Mouse (Mus musculus) kidney, adult 2 months (tissue): ENCODE data around the gene Loxl1. TPM values are rescaled to one million over a fixed set of nuclear protein-coding genes. Genes with fewer than 3 reads are reported as not detected.

ENCODE experiments used
- DNase-seq: peaks from one replicate; pipeline ENCODE4 v3.0.0; 2021
- H3K27ac ChIP-seq: fragments of 200-500 bp; 2 replicates; pipeline ENCODE4 v1.5.1; 2012; ENCODE audit warnings: low read depth, low read length, control low read depth, inconsistent platforms; ENCODE audit not compliant: insufficient read depth
- H3K27me3 ChIP-seq: fragments of 200-500 bp; replicated peaks from 2 replicates; pipeline ENCODE4 v1.6.1; 2012; ENCODE audit warnings: mild to moderate bottlenecking, moderate library complexity, low read length, inconsistent platforms; ENCODE audit not compliant: control insufficient read depth, insufficient read depth
- H3K36me3 ChIP-seq: fragments of 200-500 bp; 2 replicates; pipeline ENCODE4 v1.6.1; 2012; ENCODE audit warnings: mild to moderate bottlenecking, moderate library complexity, low read length, inconsistent platforms; ENCODE audit not compliant: control insufficient read depth, insufficient read depth
- H3K4me1 ChIP-seq: fragments of 200-500 bp; 2 replicates; pipeline ENCODE4 v1.6.1; 2011; ENCODE audit warnings: low read length; ENCODE audit not compliant: control insufficient read depth, insufficient read depth
- H3K4me3 ChIP-seq: fragments of 200-500 bp; 2 replicates; pipeline ENCODE4 v1.5.1; 2011; ENCODE audit warnings: mild to moderate bottlenecking, low read depth, low read length, control low read depth; ENCODE audit not compliant: insufficient read depth
- CTCF ChIP-seq: fragments of 200-500 bp; conservative IDR thresholded peaks from 2 replicates; pipeline ENCODE4 v1.5.1; 2011; ENCODE audit warnings: low read depth, mild to moderate bottlenecking, control low read depth, low read length, moderate library complexity, mixed read lengths; ENCODE audit not compliant: insufficient read depth, insufficient read length
- POLR2A ChIP-seq: fragments of 200-500 bp; IDR thresholded peaks from one replicate; pipeline ENCODE4 v1.6.1; 2011; ENCODE audit warnings: low read depth, low read length, control low read depth
- WGBS: fragments of 180-500 bp; shearing (Covaris S2); methylation state at CpG from one replicate; pipeline ENCODE4 v1.1.7; 2018; 5-methylcytosine and 5-hydroxymethylcytosine counted together
- polyA plus RNA-seq: library from polyadenylated mRNA; depleted of rRNA; stranded (reverse); fragments of >200 nt; gene quantifications from 2 replicates; pipeline ENCODE4 v1.2.3, GENCODE M21; 2012; rRNA removed

Loxl1 gene
- polyA plus RNA-seq, 1 experiment, result 32.3 TPM

DNA sequence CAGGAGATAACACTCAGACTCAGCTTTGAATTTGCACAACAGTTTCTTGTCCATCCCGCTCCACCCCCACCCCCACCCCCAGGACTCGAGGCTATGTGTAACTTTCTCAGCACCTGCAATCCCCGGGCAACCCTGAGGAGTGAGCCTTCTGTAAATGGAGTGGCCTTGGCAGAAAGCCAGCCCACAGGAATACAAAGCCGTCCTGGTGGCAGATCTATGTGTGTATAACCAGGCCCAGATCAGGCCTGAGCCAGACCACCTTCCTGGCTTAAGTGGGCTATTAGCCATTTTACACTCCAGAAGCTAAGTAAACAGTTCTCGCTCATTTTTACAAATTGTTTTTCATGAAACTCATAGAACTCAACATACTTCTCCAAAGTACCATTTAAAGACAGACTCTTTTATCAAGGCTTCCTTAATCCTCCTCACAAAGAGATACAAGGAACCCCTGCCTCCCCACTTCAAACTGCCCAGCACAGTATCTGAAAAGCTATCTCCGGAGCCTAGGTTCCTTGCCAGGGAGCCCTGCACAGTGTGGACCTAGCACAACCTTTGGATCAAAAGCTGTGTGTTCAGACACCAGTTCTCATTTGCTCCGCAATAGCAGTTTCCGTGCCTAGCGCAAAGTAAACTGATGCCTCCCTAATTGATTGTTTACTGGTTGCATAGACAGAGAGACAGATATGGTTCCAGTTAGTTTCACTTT lies 71.1 kb downstream of the Loxl1 start:
- WGBS, result 47% methylated on average over 9 of the region's 9 CpGs
- Histone ChIP-seq H3K4me3 (no peak overlapping the region), H3K36me3 (no peaks in the 10 kb centered on the region; the same call in 1 of the 2 replicates), H3K27me3 (no peaks in the 10 kb centered on the region), H3K4me1 (peaks cover 8% of the 10 kb centered on the region; the same call in 1 of the 2 replicates), H3K27ac (no peak overlapping the region)
- DNase-seq, result peak; percentile 66
- TF ChIP-seq CTCF, result no peak
- no peak for TF ChIP-seq POLR2A

Other genes with a start within 250 kb of the Loxl1 start
- gene Stra6, start 249.4 kb downstream of the Loxl1 start, polyA plus RNA-seq, result 15.4 and 19.5 TPM in 2 replicates
- 0.18 TPM in 1 of 2 replicates, not detected in the other for gene Ccdc33, start 194.4 kb downstream of the Loxl1 start, polyA plus RNA-seq
- gene Islr, start 108.9 kb downstream of the Loxl1 start, polyA plus RNA-seq, result 32.0 and 41.7 TPM in 2 replicates
- 0.75 and 1.7 TPM in 2 replicates for gene Islr2, start 108.9 kb downstream of the Loxl1 start, polyA plus RNA-seq
- gene Pml, start 63.4 kb downstream of the Loxl1 start, polyA plus RNA-seq, result 27.0 and 27.6 TPM in 2 replicates
- gene Stoml1, start 60.0 kb downstream of the Loxl1 start, polyA plus RNA-seq, result 32.5 and 32.6 TPM in 2 replicates
- gene Tbc1d21, start 57.3 kb upstream of the Loxl1 start, polyA plus RNA-seq, result not detected in 2 replicates
- gene Insyn1, start 175.4 kb upstream of the Loxl1 start, polyA plus RNA-seq, result 2.7 and 2.9 TPM in 2 replicates
- gene Cd276, start 242.3 kb upstream of the Loxl1 start, polyA plus RNA-seq, result 1.3 TPM in 2 replicates